Mouse (Mus musculus): ENCODE results near the gene Krtap4-8.
"Not testable (repeated sequence)": the region's sequence is repeated elsewhere in the genome, so short reads cannot be mapped to it uniquely, and the experiment has no call there.

The Krtap4-8 gene

GRCm38 (mm10) chr11:99780604-99781003 lies at the start of gene Krtap4-8:
Gene Krtap4-8 (minus strand): TSS chr11:99780704.
- DNase-seq (ENCODE audit: low spot score) = no peak

GRCm38 (mm10) chr11:99815566-99815965 lies 35.1 kb upstream of the Krtap4-8 start, which contains the start of gene Gm11564:
Gene Gm11564 (minus strand): TSS chr11:99815666.
- DNase-seq (ENCODE audit: low spot score) = not testable (repeated sequence)

DNA sequence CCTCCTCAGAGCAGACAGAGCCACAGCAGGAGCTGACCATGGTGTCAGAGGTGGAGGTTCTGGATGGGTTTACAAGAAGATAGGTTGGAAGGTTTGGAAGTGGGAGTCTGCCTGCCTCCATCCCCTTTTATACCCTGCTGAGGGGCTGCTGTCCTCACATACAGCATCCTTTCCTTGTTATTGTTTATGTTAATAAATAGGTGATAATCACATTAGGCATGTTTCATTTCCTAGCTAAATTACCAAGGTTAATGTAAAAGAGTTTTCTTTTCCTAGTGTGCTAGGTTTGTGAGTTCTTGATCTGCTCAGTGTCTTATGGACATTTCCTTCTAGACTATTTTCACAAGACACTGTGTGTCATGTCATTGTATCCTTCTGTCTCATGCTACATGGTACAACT lies 29.3 kb upstream of the Krtap4-8 start, which contains the start of gene Krtap4-13:
TSS of gene Krtap4-13 (minus strand) at position 101 of the 400 bp plus-strand sequence.
- not testable (repeated sequence) for DNase-seq (ENCODE audit: low spot score)

DNA sequence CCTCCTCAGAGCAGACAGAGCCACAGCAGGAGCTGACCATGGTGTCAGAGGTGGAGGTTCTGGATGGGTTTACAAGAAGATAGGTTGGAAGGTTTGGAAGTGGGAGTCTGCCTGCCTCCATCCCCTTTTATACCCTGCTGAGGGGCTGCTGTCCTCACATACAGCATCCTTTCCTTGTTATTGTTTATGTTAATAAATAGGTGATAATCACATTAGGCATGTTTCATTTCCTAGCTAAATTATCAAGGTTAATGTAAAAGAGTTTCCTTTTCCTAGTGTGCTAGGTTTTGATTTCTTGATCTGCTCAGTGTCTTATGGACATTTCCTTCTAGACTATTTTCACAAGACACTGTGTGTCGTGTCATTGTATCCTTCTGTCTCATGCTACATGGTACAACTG lies 23.8 kb upstream of the Krtap4-8 start, which contains the start of gene Gm11554:
TSS of gene Gm11554 (minus strand) at position 101 of the 400 bp plus-strand sequence.
- DNase-seq (ENCODE audit: low spot score) = not testable (repeated sequence)

DNA sequence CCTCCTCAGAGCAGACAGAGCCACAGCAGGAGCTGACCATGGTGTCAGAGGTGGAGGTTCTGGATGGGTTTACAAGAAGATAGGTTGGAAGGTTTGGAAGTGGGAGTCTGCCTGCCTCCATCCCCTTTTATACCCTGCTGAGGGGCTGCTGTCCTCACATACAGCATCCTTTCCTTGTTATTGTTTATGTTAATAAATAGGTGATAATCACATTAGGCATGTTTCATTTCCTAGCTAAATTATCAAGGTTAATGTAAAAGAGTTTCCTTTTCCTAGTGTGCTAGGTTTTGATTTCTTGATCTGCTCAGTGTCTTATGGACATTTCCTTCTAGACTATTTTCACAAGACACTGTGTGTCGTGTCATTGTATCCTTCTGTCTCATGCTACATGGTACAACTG lies 18.3 kb upstream of the Krtap4-8 start, which contains the start of gene Gm11569:
TSS of gene Gm11569 (minus strand) at position 101 of the 400 bp plus-strand sequence.
- not testable (repeated sequence) for DNase-seq (ENCODE audit: low spot score)

GRCm38 (mm10) chr11:99793367-99793766 lies 12.9 kb upstream of the Krtap4-8 start, which contains the start of gene Gm11596:
Gene Gm11596 (minus strand): TSS chr11:99793467.
- DNase-seq (ENCODE audit: low spot score) = no peak

GRCm38 (mm10) chr11:99784900-99785299 lies 4.4 kb upstream of the Krtap4-8 start, which contains the start of gene Krtap4-9:
Gene Krtap4-9 (plus strand): TSS chr11:99785200.
- DNase-seq (ENCODE audit: low spot score) = not testable (repeated sequence)

GRCm38 (mm10) chr11:99778401-99778800 lies 2.1 kb downstream of the Krtap4-8 start:
- no peak for DNase-seq (ENCODE audit: low spot score)

DNA sequence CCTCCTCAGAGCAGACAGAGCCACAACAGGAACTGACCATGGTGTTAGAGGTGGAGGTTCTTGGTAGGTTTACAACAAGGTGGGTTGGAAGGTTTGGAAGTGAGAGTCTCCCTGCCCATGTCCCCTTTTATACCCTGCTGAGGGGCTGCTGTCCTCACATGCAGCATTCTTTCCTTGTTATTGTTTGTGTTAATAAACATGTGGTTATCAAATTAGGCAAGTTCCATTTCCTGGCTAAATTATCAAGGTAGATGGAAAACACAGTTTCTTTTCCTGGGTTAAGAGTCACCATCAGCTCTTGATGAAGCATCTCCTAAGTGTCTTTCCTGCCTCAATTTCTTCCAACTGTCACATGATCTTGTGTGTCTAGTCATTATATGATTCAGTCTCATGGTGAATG lies 7.7 kb downstream of the Krtap4-8 start, which contains the start of gene Gm11595:
TSS of gene Gm11595 (minus strand) at position 101 of the 400 bp plus-strand sequence.
- DNase-seq (ENCODE audit: low spot score) = not testable (repeated sequence)

DNA sequence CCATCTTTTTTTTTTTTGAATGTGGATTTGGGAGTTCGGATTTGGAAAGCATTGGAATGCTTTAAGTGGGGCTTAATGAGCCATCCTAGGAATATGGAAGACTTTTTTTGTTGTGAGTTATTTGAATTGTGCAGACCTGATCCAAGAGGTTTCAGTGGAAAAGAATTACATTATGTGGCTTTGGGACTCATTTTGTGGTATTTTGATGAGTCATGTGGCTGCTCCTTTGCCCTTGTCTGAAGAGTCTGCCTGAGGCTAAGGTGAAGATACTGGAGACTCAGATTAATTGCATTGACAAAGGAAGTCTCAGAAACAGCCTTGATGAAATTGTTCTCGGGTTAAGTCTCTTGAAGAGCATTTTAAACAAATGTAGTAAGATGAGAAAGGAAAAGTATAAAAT lies 12.1 kb downstream of the Krtap4-8 start:
- DNase-seq (ENCODE audit: low spot score) = no peak

DNA sequence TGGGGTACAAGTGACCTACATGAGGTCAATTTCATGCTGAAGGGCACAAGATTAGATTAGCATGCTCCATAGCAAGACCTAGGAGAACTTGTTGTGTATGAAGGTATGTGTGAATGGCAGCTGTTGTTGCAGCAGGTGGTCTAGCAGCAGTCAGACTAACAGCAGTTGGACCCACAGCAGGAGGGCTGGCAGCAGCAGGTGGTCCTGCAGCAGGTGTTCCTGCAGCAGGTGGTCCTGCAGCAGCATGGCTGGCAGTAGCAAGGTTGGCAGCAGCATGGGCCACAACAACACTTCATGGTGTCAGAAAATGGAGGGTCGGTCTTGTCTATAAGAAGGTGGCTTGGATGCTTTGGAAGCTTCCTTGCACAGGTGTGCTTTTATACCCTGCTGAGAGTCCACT lies 21.6 kb downstream of the Krtap4-8 start:
- no peak for DNase-seq (ENCODE audit: low spot score)

DNA sequence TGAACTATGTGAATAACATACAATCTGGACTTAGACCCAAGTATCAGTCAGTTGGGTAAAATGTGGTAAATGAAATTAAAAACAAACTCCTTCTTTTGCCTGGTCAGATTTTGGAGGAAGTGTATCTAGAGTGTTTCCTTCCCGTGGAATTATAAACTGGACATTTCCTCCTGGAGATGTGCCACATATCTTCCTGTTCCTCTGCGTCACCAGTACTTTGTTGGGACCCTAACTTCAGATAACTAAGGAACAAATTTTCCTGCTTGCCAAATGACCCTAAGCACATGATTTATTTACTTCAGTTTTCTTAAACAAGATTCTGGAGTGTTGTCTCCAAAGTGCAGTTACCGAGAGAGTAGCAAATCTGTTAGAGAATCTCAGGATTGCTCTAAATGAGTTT lies 36.5 kb downstream of the Krtap4-8 start:
- DNase-seq (ENCODE audit: low spot score) = no peak

- no peak for DNase-seq (ENCODE audit: low spot score)
These were observed 46.3 kb downstream of the Krtap4-8 start, which contains the start of gene Gm14180 for GRCm38 (mm10) chr11:99734190-99734589. Gene Gm14180 (minus strand): TSS chr11:99734290.

Data from urinary bladder, postnatal 25 days (tissue).